Mouse (Mus musculus) CH12.LX (cell line): ENCODE results near the gene Bcas3. TPM values are rescaled to one million over a fixed set of nuclear protein-coding genes. Genes with fewer than 3 reads are reported as not detected.

Experiments used
- DNase-seq: peaks from one replicate; pipeline ENCODE4 v3.0.0-alpha.2; 2013; ENCODE audit errors: extremely low read depth
- H3K27ac ChIP-seq: 2 replicates; pipeline ENCODE4 v1.5.1; 2012; ENCODE audit warnings: low read depth, mild to moderate bottlenecking, control low read depth, moderate library complexity; ENCODE audit not compliant: insufficient read depth
- H3K27me3 ChIP-seq: replicated peaks from 2 replicates; pipeline ENCODE3; 2012; ENCODE audit warnings: inconsistent platforms
- H3K36me3 ChIP-seq, 2 experiments: replicated peaks in 1 of 2; 2 replicates each; pipeline versions ENCODE3 to v1.6.1; 2012; ENCODE audit warnings: inconsistent platforms in 1 of 2, low read length in 1 of 2, mild to moderate bottlenecking in 1 of 2, mixed read lengths in 1 of 2, moderate library complexity in 1 of 2; ENCODE audit not compliant: control insufficient read depth in 1 of 2, insufficient read depth in 1 of 2
- H3K4me1 ChIP-seq, 2 experiments: 2 replicates each; pipeline ENCODE4 v1.6.1; 2012; ENCODE audit warnings: inconsistent platforms in 1 of 2, moderate library complexity in 1 of 2; ENCODE audit not compliant: insufficient read depth in 2 of 2, control insufficient read depth in 1 of 2
- H3K4me2 ChIP-seq: 2 replicates; pipeline ENCODE4 v1.6.1; 2012; ENCODE audit warnings: low read depth, mild to moderate bottlenecking, control low read depth; ENCODE audit not compliant: poor library complexity, insufficient read depth, severe bottlenecking
- H3K4me3 ChIP-seq, 3 experiments: fragments of 150-350 bp in 1 of 3; sonication (generic) in 1 of 3; replicated peaks in 1 of 3; 2 replicates each; pipeline versions ENCODE3 to v1.5.1; 2011 to 2012; ENCODE audit warnings: low read depth in 2 of 3, low read length in 2 of 3, mild to moderate bottlenecking in 2 of 3, moderate library complexity in 2 of 3, control low read depth in 1 of 3, improper control_type of control experiment in 1 of 3, inconsistent platforms in 1 of 3, mixed read lengths in 1 of 3; ENCODE audit not compliant: poor library complexity in 1 of 3
- H3K79me2 ChIP-seq: replicated peaks from 2 replicates; pipeline ENCODE4 v1.6.1; 2012; ENCODE audit warnings: mild to moderate bottlenecking, moderate library complexity; ENCODE audit not compliant: control insufficient read depth, poor library complexity, insufficient read depth, severe bottlenecking; ENCODE audit errors: extremely low read depth
- H3K9ac ChIP-seq: 2 replicates; pipeline ENCODE4 v1.6.1; 2012; ENCODE audit warnings: low read depth, mild to moderate bottlenecking, control low read depth, moderate library complexity; ENCODE audit not compliant: insufficient read depth
- H3K9me3 ChIP-seq: replicated peaks from 2 replicates; pipeline ENCODE3; 2012; ENCODE audit warnings: low read length, inconsistent platforms, mixed read lengths
- CHD1 ChIP-seq: IDR thresholded peaks from 2 replicates; pipeline ENCODE4 v1.6.1; 2012; ENCODE audit warnings: low read depth, low read length, improper control_type of control experiment, inconsistent platforms
- ELF1 ChIP-seq: IDR thresholded peaks from 2 replicates; pipeline ENCODE4 v1.6.1; 2014; ENCODE audit warnings: low read depth, mild to moderate bottlenecking, inconsistent platforms, low read length, improper control_type of control experiment
- MAFK ChIP-seq: IDR thresholded peaks from 2 replicates; pipeline ENCODE4 v1.6.1; 2011; ENCODE audit warnings: low read length, improper control_type of control experiment; ENCODE audit not compliant: insufficient replicate concordance
- MAX ChIP-seq: IDR thresholded peaks from 2 replicates; pipeline ENCODE4 v1.6.1; 2011; ENCODE audit warnings: low read length, improper control_type of control experiment
- NELFE ChIP-seq: IDR thresholded peaks from 2 replicates; pipeline ENCODE4 v1.6.1; 2011; ENCODE audit warnings: low read depth, low read length, improper control_type of control experiment
- NRF1 ChIP-seq: IDR thresholded peaks from 2 replicates; pipeline ENCODE4 v1.6.1; 2014; ENCODE audit warnings: low read depth, mild to moderate bottlenecking, inconsistent platforms, low read length, improper control_type of control experiment, moderate library complexity
- RCOR1 ChIP-seq: conservative IDR thresholded peaks from 2 replicates; pipeline ENCODE4 v1.6.1; 2012; ENCODE audit warnings: low read depth, mild to moderate bottlenecking, inconsistent platforms, low read length, improper control_type of control experiment
- TCF12 ChIP-seq: IDR thresholded peaks from 2 replicates; pipeline ENCODE4 v1.6.1; 2014; ENCODE audit warnings: low read depth, mild to moderate bottlenecking, inconsistent platforms, low read length, improper control_type of control experiment
- ZC3H11A ChIP-seq: IDR thresholded peaks from 2 replicates; pipeline ENCODE4 v1.6.1; 2012; ENCODE audit warnings: low read depth, mild to moderate bottlenecking, inconsistent platforms, low read length, improper control_type of control experiment
- ZNF384 ChIP-seq: IDR thresholded peaks from 2 replicates; pipeline ENCODE4 v1.6.1; 2012; ENCODE audit warnings: low read depth, low read length, improper control_type of control experiment, inconsistent platforms
- dilution Hi-C: fragments of 300-500 bp; cut with MboI; formaldehyde crosslinking; loops from 2 replicates; pipeline ENCODE4 v1.14.3; 2020; ENCODE audit warnings: low sequenced_read_pairs; ENCODE audit not compliant: extremely low pct_unique_long_range_greater_than_20kb, extremely low pct_ligation_motif_present
- in situ Hi-C: fragments of 300-500 bp; cut with MboI; formaldehyde crosslinking; loops from 3 replicates; pipeline ENCODE4 v1.14.3; 2019; ENCODE audit warnings: low sequenced_read_pairs, low pct_ligation_motif_present, low pct_unique_long_range_greater_than_20kb, mixed read lengths
- polyA plus RNA-seq: library from polyadenylated mRNA; unstranded; fragments of >175 nt; gene quantifications from 2 replicates; pipeline ENCODE4 v1.2.1, GENCODE M21; 2012; ENCODE audit warnings: low read depth; ENCODE audit not compliant: insufficient read length
- total RNA-seq, 2 experiments: library from RNA; depleted of rRNA; stranded (reverse); fragments of 300-350 nt in 1 of 2; fragments of >200 nt in 1 of 2; gene quantifications; 2 replicates each; pipeline ENCODE4 v1.2.3; 2012 to 2014

Bcas3 gene
- total and polyA plus RNA-seq, 3 experiments = 8.2 to 21.3 (median 9.7) TPM

DNA sequence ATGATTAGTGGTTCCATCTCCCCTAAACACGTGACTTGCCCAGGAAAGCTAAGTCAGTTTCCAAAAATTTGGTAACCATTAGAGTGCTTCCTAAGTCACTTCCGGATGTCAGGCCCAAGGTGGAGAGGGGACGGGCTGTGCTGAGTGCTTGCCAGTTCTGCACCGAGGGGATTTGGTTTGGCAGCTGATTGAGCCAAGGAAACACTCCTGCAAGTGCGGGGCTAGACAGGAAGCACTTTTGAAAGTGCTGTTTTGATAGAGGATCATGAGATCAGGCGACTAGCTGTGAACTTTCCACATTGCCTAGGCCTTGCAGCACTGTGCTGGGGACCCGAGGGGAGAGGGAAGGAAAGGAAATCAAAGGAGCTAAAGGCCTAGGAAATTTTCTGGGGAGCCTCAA is 262.5 kb downstream of the Bcas3 start:
- no peaks in the 10 kb centered on the region for H3K27me3 ChIP-seq
- no peak overlapping the region for H3K4me2 ChIP-seq
- H3K9ac ChIP-seq = no peak overlapping the region
- no peak overlapping the region for H3K27ac ChIP-seq
- in situ Hi-C loops (no loop called here), dilution Hi-C loops (no loop called here)
- H3K79me2 ChIP-seq = no peaks in the 10 kb centered on the region
- no peaks in the 10 kb centered on the region for H3K4me1 ChIP-seq
- H3K36me3 ChIP-seq = no peaks in the 10 kb centered on the region
- TF ChIP-seq CHD1 (no peak), ELF1 (no peak), ZNF384 (no peak), MAFK (no peak), ZC3H11A (no peak), NELFE (no peak)
- H3K4me3 ChIP-seq = no peak overlapping the region
- no peaks in the 10 kb centered on the region for H3K9me3 ChIP-seq
- no peak for DNase-seq

DNA sequence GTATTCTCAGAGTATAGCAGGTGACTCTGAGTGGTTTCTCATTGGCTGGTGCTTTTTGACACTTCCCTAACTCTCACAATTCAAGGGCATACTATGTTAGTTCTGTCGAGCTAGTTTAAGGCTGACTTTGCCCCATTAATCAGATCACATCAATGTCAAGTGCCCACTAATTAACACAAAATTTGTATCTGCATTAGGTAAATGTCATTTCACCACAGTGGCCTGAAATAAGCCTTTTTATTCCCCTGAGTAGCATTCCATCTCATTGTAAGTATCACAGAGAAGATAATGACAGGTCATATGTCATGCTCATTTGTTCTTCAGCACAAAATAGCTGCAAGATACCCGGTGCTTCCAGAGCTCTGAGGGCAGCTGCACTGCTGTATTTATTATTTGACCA is 268.5 kb downstream of the Bcas3 start:
- no peak for DNase-seq
- dilution Hi-C loops (no loop called here), in situ Hi-C loops (no loop called here)
- Histone ChIP-seq H3K27ac (no peak overlapping the region), H3K27me3 (no peaks in the 10 kb centered on the region)
- TF ChIP-seq NRF1 (no peak), MAX (no peak)
- TF ChIP-seq, all 38 proteins: peak for 0
- Histone ChIP-seq H3K4me1 (no peaks in the 10 kb centered on the region), H3K9ac (no peak overlapping the region), H3K4me2 (no peak overlapping the region), H3K4me3 (no peak overlapping the region), H3K9me3 (no peaks in the 10 kb centered on the region), H3K36me3 (no peaks in the 10 kb centered on the region), H3K79me2 (no peaks in the 10 kb centered on the region)

DNA sequence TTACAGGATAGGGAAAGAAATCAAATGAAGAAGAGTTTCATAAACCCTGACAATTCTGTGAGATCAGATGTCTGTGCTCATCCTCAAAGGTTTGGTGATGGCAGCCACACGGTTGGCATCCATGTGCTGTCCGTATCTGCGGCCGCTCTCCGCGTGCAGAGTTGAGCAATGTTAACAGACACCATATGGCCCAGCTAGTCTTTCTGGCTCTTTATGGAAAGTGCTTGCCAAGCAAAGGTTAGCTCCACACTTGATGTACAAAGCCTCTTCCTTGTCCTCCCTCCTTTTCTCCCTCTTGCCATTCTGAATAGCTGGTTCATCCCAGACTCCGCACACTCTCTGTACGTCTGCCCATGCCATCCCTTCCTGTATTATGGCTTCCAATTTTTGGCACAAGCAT is 269.0 kb downstream of the Bcas3 start:
- dilution Hi-C loops = no loop called here
- Histone ChIP-seq H3K4me3 (no peak overlapping the region), H3K27me3 (no peaks in the 10 kb centered on the region), H3K4me1 (no peaks in the 10 kb centered on the region), H3K79me2 (no peaks in the 10 kb centered on the region), H3K9me3 (no peaks in the 10 kb centered on the region), H3K9ac (no peak overlapping the region)
- no peak for TF ChIP-seq RCOR1
- no peak for TF ChIP-seq ELF1
- no peak for TF ChIP-seq TCF12
- TF ChIP-seq MAX = no peak
- TF ChIP-seq, all 38 proteins: peak for 0
- H3K4me2 ChIP-seq = no peak overlapping the region
- no peak for DNase-seq
- no peak overlapping the region for H3K27ac ChIP-seq
- H3K36me3 ChIP-seq = no peaks in the 10 kb centered on the region
- in situ Hi-C loops = no loop called here
